Mouse (Mus musculus) neural tube, embryonic 14.5 days (tissue): ENCODE results near the gene Il5ra. TPM values are rescaled to one million over a fixed set of nuclear protein-coding genes. Genes with fewer than 3 reads are reported as not detected.

ENCODE experiments used
- ATAC-seq: fragments of 200-750 bp; cut with Nextera tagmentation; 2 replicates; pipeline ENCODE4 v1.8.0; 2017; ENCODE audit warnings: low read depth, mild to moderate bottlenecking, moderate TSS enrichment, moderate library complexity
- H3K27ac ChIP-seq: fragments of 300-500 bp; sonication (generic); 2 replicates; pipeline ENCODE4 v1.5.1; 2014; ENCODE audit warnings: low read depth, mild to moderate bottlenecking, control low read depth, low read length, moderate library complexity, mixed read lengths
- H3K27me3 ChIP-seq: fragments of 300-500 bp; sonication (generic); 2 replicates; pipeline ENCODE4 v1.6.1; 2014; ENCODE audit warnings: low read length; ENCODE audit not compliant: control insufficient read depth, insufficient read depth
- H3K36me3 ChIP-seq: fragments of 300-500 bp; sonication (generic); 2 replicates; pipeline ENCODE4 v1.6.1; 2014; ENCODE audit warnings: low read length, mixed read lengths; ENCODE audit not compliant: control insufficient read depth, insufficient read depth
- H3K4me1 ChIP-seq: fragments of 300-500 bp; sonication (generic); 2 replicates; pipeline ENCODE4 v1.6.1; 2014; ENCODE audit warnings: low read length; ENCODE audit not compliant: control insufficient read depth, insufficient read depth
- H3K4me2 ChIP-seq: fragments of 300-500 bp; sonication (generic); 2 replicates; pipeline ENCODE4 v1.6.1; 2014; ENCODE audit warnings: mild to moderate bottlenecking, low read depth, low read length, control low read depth
- H3K4me3 ChIP-seq: fragments of 300-500 bp; sonication (generic); 2 replicates; pipeline ENCODE4 v1.5.1; 2014; ENCODE audit warnings: low read depth, low read length, control low read depth, mixed read lengths
- H3K9ac ChIP-seq: fragments of 300-500 bp; sonication (generic); replicated peaks from 2 replicates; pipeline ENCODE4 v1.6.1; 2014; ENCODE audit warnings: low read depth, mild to moderate bottlenecking, control low read depth, low read length, mixed read lengths
- H3K9me3 ChIP-seq: fragments of 300-500 bp; sonication (generic); 2 replicates; pipeline ENCODE4 v1.6.1; 2016; ENCODE audit warnings: low read length; ENCODE audit not compliant: control insufficient read depth
- WGBS: fragments of 180-500 bp; shearing (Covaris S2); extraction: QIAGEN DNeasy Blood & Tissue Kit; methylation state at CpG from one replicate; pipeline ENCODE4 v1.1.7; 2014; 5-methylcytosine and 5-hydroxymethylcytosine counted together
- polyA plus RNA-seq: library from polyadenylated mRNA; unstranded; fragments of >200 nt; fragmentation: Nextera tagmentation; extraction: Ambion mirVana; gene quantifications from 2 replicates; pipeline ENCODE4 v1.2.1, GENCODE M21; 2014

Gene Il5ra
- polyA plus RNA-seq, 1 experiment from 2014 or later: 0.28 TPM

GRCm38 (mm10) chr6:106705506-106706035 lies 43.3 kb downstream of the Il5ra start:
- Histone ChIP-seq H3K27ac (no peak overlapping the region), H3K4me2 (no peak overlapping the region), H3K9ac (no peak overlapping the region), H3K4me1 (no peaks in the 10 kb centered on the region), H3K27me3 (no peaks in the 10 kb centered on the region), H3K9me3 (no peaks in the 10 kb centered on the region), H3K4me3 (no peak overlapping the region), H3K36me3 (no peaks in the 10 kb centered on the region)
- no peak for ATAC-seq
- WGBS: 74% methylated on average over 3 of the region's 3 CpGs

- WGBS: 61% methylated on average over 3 of the region's 3 CpGs
- Histone ChIP-seq H3K27me3 (no peaks in the 10 kb centered on the region), H3K9ac (no peak overlapping the region), H3K4me2 (no peak overlapping the region), H3K9me3 (no peaks in the 10 kb centered on the region), H3K27ac (no peak overlapping the region), H3K4me3 (no peak overlapping the region), H3K4me1 (no peaks in the 10 kb centered on the region), H3K36me3 (no peaks in the 10 kb centered on the region)
- no peak for ATAC-seq
Measured at GRCm38 (mm10) chr6:106701931-106702330, 46.9 kb downstream of the Il5ra start.

- ATAC-seq: no peak
- Histone ChIP-seq H3K27me3 (no peaks in the 10 kb centered on the region), H3K4me2 (no peak overlapping the region), H3K36me3 (no peaks in the 10 kb centered on the region), H3K9me3 (no peaks in the 10 kb centered on the region), H3K4me3 (no peak overlapping the region), H3K9ac (no peak overlapping the region), H3K4me1 (no peaks in the 10 kb centered on the region), H3K27ac (no peak overlapping the region)
- 84% methylated on average over 8 of the region's 8 CpGs for WGBS
Measured at GRCm38 (mm10) chr6:106675581-106675980, 73.3 kb downstream of the Il5ra start.

GRCm38 (mm10) chr6:106663780-106664651 lies 84.8 kb downstream of the Il5ra start:
- H3K4me2 ChIP-seq: no peak overlapping the region
- H3K4me1 ChIP-seq: no peaks in the 10 kb centered on the region
- no peak overlapping the region for H3K4me3 ChIP-seq
- WGBS: 39% methylated on average over 6 of the region's 6 CpGs
- no peak for ATAC-seq
- no peaks in the 10 kb centered on the region for H3K36me3 ChIP-seq
- no peak overlapping the region for H3K27ac ChIP-seq
- no peaks in the 10 kb centered on the region for H3K27me3 ChIP-seq
- no peaks in the 10 kb centered on the region for H3K9me3 ChIP-seq
- H3K9ac ChIP-seq: no peak overlapping the region

Other genes starting within 250 kb of the Il5ra start
- gene Trnt1, start 20.1 kb upstream of the Il5ra start, polyA plus RNA-seq: 62.9 and 69.0 TPM in 2 replicates
- gene Crbn, start 51.0 kb upstream of the Il5ra start, polyA plus RNA-seq: 68.4 and 75.7 TPM in 2 replicates